Mouse (Mus musculus) midbrain, embryonic 11.5 days (tissue): Measurements from ENCODE around the gene Ccdc157. TPM values are rescaled to one million over a fixed set of nuclear protein-coding genes. Genes with fewer than 3 reads are reported as not detected.
"Not testable (repeated sequence)": the region's sequence is repeated elsewhere in the genome, so short reads cannot be mapped to it uniquely, and the experiment has no call there.

Source experiments
- ATAC-seq: fragments of 200-750 bp; cut with Nextera tagmentation; 2 replicates; pipeline ENCODE4 v1.8.0; 2017; ENCODE audit warnings: moderate TSS enrichment, moderate library complexity; ENCODE audit not compliant: low FRiP score
- DNase-seq: peaks from one replicate; pipeline ENCODE4 v3.0.0; 2015; ENCODE audit warnings: low spot score; ENCODE audit errors: missing footprints
- H3K27ac ChIP-seq: fragments of 300-500 bp; sonication (generic); 2 replicates; pipeline ENCODE4 v1.5.1; 2014; ENCODE audit warnings: low read depth, low read length
- H3K27me3 ChIP-seq: fragments of 300-500 bp; sonication (generic); 2 replicates; pipeline ENCODE4 v1.6.1; 2014; ENCODE audit warnings: mild to moderate bottlenecking, low read length, moderate library complexity, mixed read lengths; ENCODE audit not compliant: control insufficient read depth, insufficient read depth
- H3K36me3 ChIP-seq: fragments of 300-500 bp; sonication (generic); 2 replicates; pipeline ENCODE4 v1.6.1; 2014; ENCODE audit warnings: mild to moderate bottlenecking, low read length, moderate library complexity, mixed read lengths; ENCODE audit not compliant: control insufficient read depth, insufficient read depth
- H3K4me1 ChIP-seq: fragments of 300-500 bp; sonication (generic); 2 replicates; pipeline ENCODE4 v1.6.1; 2014; ENCODE audit warnings: low read length; ENCODE audit not compliant: control insufficient read depth, insufficient read depth
- H3K4me2 ChIP-seq: fragments of 300-500 bp; sonication (generic); 2 replicates; pipeline ENCODE4 v1.6.1; 2014; ENCODE audit warnings: mild to moderate bottlenecking, moderate library complexity
- H3K4me3 ChIP-seq: fragments of 300-500 bp; sonication (generic); 2 replicates; pipeline ENCODE4 v1.5.1; 2014; ENCODE audit warnings: low read depth, low read length
- H3K9ac ChIP-seq: fragments of 300-500 bp; sonication (generic); 2 replicates; pipeline ENCODE4 v1.6.1; 2014; ENCODE audit warnings: low read length
- H3K9me3 ChIP-seq: fragments of 300-500 bp; sonication (generic); 2 replicates; pipeline ENCODE4 v1.6.1; 2016; ENCODE audit warnings: low read length; ENCODE audit not compliant: control insufficient read depth
- WGBS: fragments of 180-500 bp; shearing (Covaris S2); extraction: QIAGEN DNeasy Blood & Tissue Kit; methylation state at CpG from one replicate; pipeline ENCODE4 v1.1.7; 2014; 5-methylcytosine and 5-hydroxymethylcytosine counted together
- polyA plus RNA-seq: library from polyadenylated mRNA; unstranded; fragments of >200 nt; fragmentation: Nextera tagmentation; extraction: Ambion mirVana; gene quantifications from 2 replicates; pipeline ENCODE4 v1.2.1, GENCODE M21; 2014

Ccdc157 gene
- polyA plus RNA-seq, 1 experiment from 2014 or later: 2.5 TPM

- DNase-seq (no peak), ATAC-seq (no peak)
- H3K27ac ChIP-seq: no peak overlapping the region
- 92% methylated on average over 4 of the region's 4 CpGs for WGBS
- no peak overlapping the region for H3K9ac ChIP-seq
- no peaks in the 10 kb centered on the region for H3K9me3 ChIP-seq
- H3K4me2 ChIP-seq: no peak overlapping the region
- H3K27me3 ChIP-seq: 0 out of 2 replicates have a peak, but pooled peaks cover 2% of the 10 kb centered on the region
- no peaks in the 10 kb centered on the region for H3K4me1 ChIP-seq
- H3K36me3 ChIP-seq: no peaks in the 10 kb centered on the region
- no peak overlapping the region for H3K4me3 ChIP-seq
Measured at GRCm38 (mm10) chr11:4115407-4115806, 44.7 kb downstream of the Ccdc157 start.

- not testable (repeated sequence) for DNase-seq, H3K36me3 ChIP-seq, H3K9me3 ChIP-seq, ATAC-seq, H3K27ac ChIP-seq, H3K27me3 ChIP-seq, H3K4me2 ChIP-seq, H3K4me1 ChIP-seq, H3K9ac ChIP-seq, H3K4me3 ChIP-seq
- 85% methylated on average over 6 of the region's 6 CpGs for WGBS
Measured at GRCm38 (mm10) chr11:4114541-4114940, 45.6 kb downstream of the Ccdc157 start.

GRCm38 (mm10) chr11:4113970-4114369 is 46.1 kb downstream of the Ccdc157 start:
- WGBS: 86% methylated on average over 6 of the region's 6 CpGs
- no peak for ATAC-seq
- H3K36me3 ChIP-seq: no peaks in the 10 kb centered on the region

GRCm38 (mm10) chr11:4113496-4113895 is 46.6 kb downstream of the Ccdc157 start:
- Histone ChIP-seq H3K4me2 (no peak overlapping the region), H3K9ac (no peak overlapping the region), H3K27ac (no peak overlapping the region), H3K9me3 (no peaks in the 10 kb centered on the region), H3K4me1 (no peaks in the 10 kb centered on the region), H3K27me3 (0 out of 2 replicates have a peak, but pooled peaks cover 2% of the 10 kb centered on the region), H3K4me3 (no peak overlapping the region), H3K36me3 (no peaks in the 10 kb centered on the region)
- ATAC-seq: no peak
- DNase-seq: no peak
- WGBS: 81% methylated on average over 4 of the region's 4 CpGs

More at GRCm38 (mm10) chr11:4113970-4114369, 46.1 kb downstream of the Ccdc157 start:
- Histone ChIP-seq H3K4me3 (no peak overlapping the region), H3K27ac (no peak overlapping the region), H3K4me2 (no peak overlapping the region), H3K4me1 (no peaks in the 10 kb centered on the region), H3K9me3 (no peaks in the 10 kb centered on the region), H3K9ac (no peak overlapping the region), H3K27me3 (0 out of 2 replicates have a peak, but pooled peaks cover 2% of the 10 kb centered on the region)
- DNase-seq: no peak

GRCm38 (mm10) chr11:4112861-4113260 is 47.2 kb downstream of the Ccdc157 start:
- no peaks in the 10 kb centered on the region for H3K9me3 ChIP-seq
- ATAC-seq (no peak), DNase-seq (no peak)
- no peak overlapping the region for H3K4me2 ChIP-seq
- no peak overlapping the region for H3K27ac ChIP-seq
- no peaks in the 10 kb centered on the region for H3K4me1 ChIP-seq
- 0 out of 2 replicates have a peak, but pooled peaks cover under 1% of the 10 kb centered on the region for H3K27me3 ChIP-seq
- no peaks in the 10 kb centered on the region for H3K36me3 ChIP-seq
- WGBS: 91% methylated on average over 6 of the region's 6 CpGs
- H3K4me3 ChIP-seq: no peak overlapping the region
- H3K9ac ChIP-seq: no peak overlapping the region

GRCm38 (mm10) chr11:4112033-4112432 is 48.1 kb downstream of the Ccdc157 start:
- H3K4me3 ChIP-seq: no peak overlapping the region
- H3K9ac ChIP-seq: no peak overlapping the region
- no peak overlapping the region for H3K4me2 ChIP-seq
- no peaks in the 10 kb centered on the region for H3K36me3 ChIP-seq
- H3K9me3 ChIP-seq: no peaks in the 10 kb centered on the region
- H3K27ac ChIP-seq: no peak overlapping the region
- 92% methylated on average over 4 of the region's 4 CpGs for WGBS
- ATAC-seq: no peak
- no peaks in the 10 kb centered on the region for H3K4me1 ChIP-seq
- no peak for DNase-seq
- no peaks in the 10 kb centered on the region for H3K27me3 ChIP-seq

- Histone ChIP-seq H3K27me3 (no peaks in the 10 kb centered on the region), H3K9me3 (no peaks in the 10 kb centered on the region), H3K4me1 (no peaks in the 10 kb centered on the region), H3K4me3 (no peak overlapping the region), H3K36me3 (no peaks in the 10 kb centered on the region), H3K27ac (no peak overlapping the region), H3K4me2 (no peak overlapping the region), H3K9ac (no peak overlapping the region)
- WGBS: 81% methylated on average over 7 of the region's 7 CpGs
- ATAC-seq (no peak), DNase-seq (no peak)
Measured at GRCm38 (mm10) chr11:4108691-4109090, 51.4 kb downstream of the Ccdc157 start.

GRCm38 (mm10) chr11:4107901-4108300 is 52.2 kb downstream of the Ccdc157 start:
- 78% methylated on average over 3 of the region's 6 CpGs for WGBS
- H3K27me3 ChIP-seq, H3K4me2 ChIP-seq, H3K9ac ChIP-seq, DNase-seq, H3K9me3 ChIP-seq, H3K4me1 ChIP-seq, H3K4me3 ChIP-seq, H3K36me3 ChIP-seq, ATAC-seq, H3K27ac ChIP-seq: not testable (repeated sequence)

GRCm38 (mm10) chr11:4105444-4105843 is 54.6 kb downstream of the Ccdc157 start:
- Histone ChIP-seq H3K27ac (no peak overlapping the region), H3K9ac (no peak overlapping the region), H3K36me3 (no peaks in the 10 kb centered on the region), H3K4me1 (no peaks in the 10 kb centered on the region), H3K4me2 (no peak overlapping the region), H3K27me3 (no peaks in the 10 kb centered on the region), H3K9me3 (no peaks in the 10 kb centered on the region), H3K4me3 (no peak overlapping the region)
- DNase-seq: no peak
- ATAC-seq: no peak
- WGBS: 81% methylated on average over 6 of the region's 6 CpGs
